Mouse (Mus musculus) lung, postnatal 0 days (tissue): Measurements from ENCODE around the gene Gsg1l.

Source experiments
- CTCF ChIP-seq: IDR thresholded peaks from 2 replicates; pipeline ENCODE4 v1.5.1; 2016; ENCODE audit warnings: antibody characterized with exemption, mild to moderate bottlenecking
- EP300 ChIP-seq: IDR thresholded peaks from 2 replicates; pipeline ENCODE4 v1.6.1; 2016; ENCODE audit warnings: antibody characterized with exemption, mild to moderate bottlenecking, control low read depth

DNA sequence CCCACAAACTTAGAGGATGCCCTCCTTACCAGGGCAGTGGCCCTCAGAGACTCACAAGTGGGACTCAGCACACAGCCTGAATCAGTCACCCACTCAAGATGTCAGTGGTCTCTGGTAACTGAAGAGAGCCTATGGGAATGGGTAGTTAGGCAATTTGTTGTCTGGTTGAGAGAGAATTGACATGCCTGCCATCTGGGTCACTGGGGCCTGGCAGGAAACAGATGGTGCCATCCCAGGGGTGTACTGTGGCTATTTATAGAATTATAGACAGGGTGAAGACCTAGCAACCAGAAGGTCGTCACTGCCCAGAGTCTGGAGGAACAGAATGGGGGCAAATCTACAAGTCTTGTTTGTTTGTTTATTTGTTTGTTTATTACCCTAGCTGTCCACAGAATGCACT, 54.8 kb downstream of the Gsg1l start:
- TF ChIP-seq CTCF (no peak), EP300 (no peak)
